Mouse (Mus musculus): ENCODE data around the gene Areg. TPM values are rescaled to one million over a fixed set of nuclear protein-coding genes. Genes with fewer than 3 reads are reported as not detected.

Areg gene
- polyA plus RNA-seq, 1 experiment: 34.4 TPM

DNA sequence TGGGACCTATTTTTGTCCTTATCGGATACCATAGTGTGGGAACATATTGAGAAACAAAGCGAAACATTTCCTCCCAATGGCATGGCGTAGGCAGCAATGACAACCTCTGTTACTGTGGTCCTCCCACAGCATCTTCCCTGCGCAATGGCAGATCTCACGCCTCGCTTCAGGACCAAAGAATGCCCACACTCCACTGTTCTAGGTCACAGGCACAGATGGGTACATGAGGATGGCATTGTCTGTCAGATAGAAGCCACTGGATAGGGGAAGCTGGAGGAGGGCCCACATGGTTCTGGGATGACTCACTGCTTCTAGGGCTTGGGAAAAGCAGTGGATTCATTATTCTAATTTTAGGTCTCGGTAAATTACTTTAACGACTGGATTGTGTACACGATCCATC, 5.6 kb downstream of the Areg start:
- Histone ChIP-seq H3K27me3 (ENCODE audit: control insufficient read depth, insufficient read depth, insufficient read length) (no peaks in the 10 kb centered on the region), H3K79me2 (ENCODE audit: control insufficient read depth, insufficient read depth) (peaks cover 28% of the 10 kb centered on the region), H3K4me3 (ENCODE audit: insufficient read depth, poor library complexity, severe bottlenecking) (no peak overlapping the region), H3ac (ENCODE audit: control insufficient read depth, insufficient read length, low read depth) (no peak overlapping the region), H3K36me3 (ENCODE audit: control insufficient read depth, insufficient read depth) (peaks cover 62% of the 10 kb centered on the region), H3K79me3 (ENCODE audit: low read depth) (peaks cover 12% of the 10 kb centered on the region)
- TF ChIP-seq USF1 (IDR thresholded peaks at IDR 0.05; ENCODE audit: low read depth) (no peak), MAX (IDR thresholded peaks at IDR 0.05) (peak; percentile 37)

DNA sequence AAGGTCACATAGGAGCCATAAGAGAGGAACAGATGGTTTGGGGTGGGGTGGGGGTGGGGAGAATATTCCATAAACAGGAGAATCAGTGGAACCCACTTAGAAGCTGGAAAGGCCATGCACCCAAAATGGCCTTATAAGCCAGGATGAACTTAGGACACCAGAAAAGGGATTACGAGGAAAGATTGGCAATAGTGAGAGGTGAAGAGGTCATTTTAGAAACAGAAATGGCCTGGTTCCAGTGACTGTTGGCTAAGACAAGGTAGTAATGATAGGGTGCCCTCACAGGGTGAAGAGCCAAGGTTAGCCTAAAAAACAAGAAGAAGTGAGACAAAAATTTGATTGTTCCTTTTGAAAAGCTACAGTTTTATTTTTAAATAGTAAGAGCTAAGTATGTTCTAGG, 7.6 kb downstream of the Areg start:
- Histone ChIP-seq H3K79me2 (ENCODE audit: control insufficient read depth, insufficient read depth) (peaks cover 8% of the 10 kb centered on the region), H3K36me3 (ENCODE audit: control insufficient read depth, insufficient read depth) (peaks cover 62% of the 10 kb centered on the region), H3K79me3 (ENCODE audit: low read depth) (peaks cover 2% of the 10 kb centered on the region), H3K27me3 (ENCODE audit: control insufficient read depth, insufficient read depth, insufficient read length) (no peaks in the 10 kb centered on the region), H3ac (ENCODE audit: control insufficient read depth, insufficient read length, low read depth) (no peak overlapping the region), H3K4me3 (ENCODE audit: insufficient read depth, poor library complexity, severe bottlenecking) (no peak overlapping the region)
- TF ChIP-seq USF1 (IDR thresholded peaks at IDR 0.05; ENCODE audit: low read depth) (no peak), MAX (IDR thresholded peaks at IDR 0.05) (no peak), MYOG (IDR thresholded peaks at IDR 0.05; ENCODE audit: control insufficient read depth, extremely low read depth, insufficient read length) (no peak), CTCF (IDR thresholded peaks at IDR 0.05; ENCODE audit: control insufficient read depth, insufficient read depth, insufficient read length) (no peak), MYOD1 (IDR thresholded peaks at IDR 0.05; ENCODE audit: control insufficient read depth, insufficient read length, low read depth) (no peak), FOSL1 (IDR thresholded peaks at IDR 0.05; ENCODE audit: insufficient read depth, low read length, poor library complexity, severe bottlenecking) (no peak), CEBPB (IDR thresholded peaks at IDR 0.05; ENCODE audit: low read depth) (no peak)

DNA sequence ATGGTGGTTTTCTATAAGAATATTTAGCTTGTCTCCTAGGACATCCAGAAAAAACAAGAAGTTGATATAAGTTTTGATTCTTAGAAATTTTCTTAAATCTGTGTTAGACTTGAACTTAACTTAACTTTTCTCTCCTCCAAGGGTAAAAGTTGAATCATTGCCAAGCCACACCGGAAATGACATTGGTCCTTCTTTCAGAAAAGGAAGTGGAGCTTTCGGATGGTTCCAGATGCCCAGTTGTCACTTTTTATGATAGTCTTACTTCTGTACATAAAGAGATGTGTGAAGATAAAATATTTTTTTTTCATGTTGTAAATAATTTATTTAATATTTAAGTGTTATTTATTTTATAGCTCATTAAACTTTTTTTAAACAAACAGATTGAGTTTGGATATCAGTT, 8.7 kb downstream of the Areg start:
- peaks cover under 1% of the 10 kb centered on the region for H3K79me3 ChIP-seq (ENCODE audit: low read depth)
- H3ac ChIP-seq (ENCODE audit: control insufficient read depth, insufficient read length, low read depth): no peak overlapping the region
- H3K36me3 ChIP-seq (ENCODE audit: control insufficient read depth, insufficient read depth): peaks cover 51% of the 10 kb centered on the region
- TF ChIP-seq CEBPB (IDR thresholded peaks at IDR 0.05; ENCODE audit: low read depth) (no peak), MYOG (IDR thresholded peaks at IDR 0.05; ENCODE audit: control insufficient read depth, extremely low read depth, insufficient read length) (no peak), CTCF (IDR thresholded peaks at IDR 0.05; ENCODE audit: control insufficient read depth, insufficient read depth, insufficient read length) (no peak), MYOD1 (IDR thresholded peaks at IDR 0.05; ENCODE audit: control insufficient read depth, insufficient read length, low read depth) (no peak), USF1 (IDR thresholded peaks at IDR 0.05; ENCODE audit: low read depth) (no peak), FOSL1 (IDR thresholded peaks at IDR 0.05; ENCODE audit: insufficient read depth, low read length, poor library complexity, severe bottlenecking) (no peak), MAX (IDR thresholded peaks at IDR 0.05) (no peak)
- H3K4me3 ChIP-seq (ENCODE audit: insufficient read depth, poor library complexity, severe bottlenecking): no peak overlapping the region
- no peaks in the 10 kb centered on the region for H3K27me3 ChIP-seq (ENCODE audit: control insufficient read depth, insufficient read depth, insufficient read length)
- no peaks in the 10 kb centered on the region for H3K79me2 ChIP-seq (ENCODE audit: control insufficient read depth, insufficient read depth)

DNA sequence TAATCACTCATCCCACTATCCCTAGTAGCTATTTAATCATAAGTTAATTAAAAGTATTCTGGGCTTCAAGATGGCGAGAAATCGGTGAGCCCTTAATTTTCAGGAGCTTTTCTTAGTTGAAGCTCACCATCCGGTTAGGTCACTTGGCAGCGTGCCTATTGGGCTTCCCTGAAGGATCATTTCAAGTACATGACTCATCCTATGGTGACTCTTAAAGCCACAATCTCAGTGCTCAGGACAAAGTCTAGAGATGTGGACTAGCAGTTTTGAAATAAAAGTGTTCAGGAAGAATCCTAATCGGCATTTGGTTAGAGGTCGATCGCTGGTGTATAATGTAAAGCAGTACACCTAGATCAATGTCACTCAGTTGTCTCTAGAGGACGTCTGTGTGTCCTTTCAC, 17.3 kb downstream of the Areg start:
- TF ChIP-seq FOSL1 (IDR thresholded peaks at IDR 0.05; ENCODE audit: insufficient read depth, low read length, poor library complexity, severe bottlenecking) (peak; percentile 79), USF1 (IDR thresholded peaks at IDR 0.05; ENCODE audit: low read depth) (no peak), MYOD1 (IDR thresholded peaks at IDR 0.05; ENCODE audit: control insufficient read depth, insufficient read length, low read depth) (no peak), MAX (IDR thresholded peaks at IDR 0.05) (no peak)

DNA sequence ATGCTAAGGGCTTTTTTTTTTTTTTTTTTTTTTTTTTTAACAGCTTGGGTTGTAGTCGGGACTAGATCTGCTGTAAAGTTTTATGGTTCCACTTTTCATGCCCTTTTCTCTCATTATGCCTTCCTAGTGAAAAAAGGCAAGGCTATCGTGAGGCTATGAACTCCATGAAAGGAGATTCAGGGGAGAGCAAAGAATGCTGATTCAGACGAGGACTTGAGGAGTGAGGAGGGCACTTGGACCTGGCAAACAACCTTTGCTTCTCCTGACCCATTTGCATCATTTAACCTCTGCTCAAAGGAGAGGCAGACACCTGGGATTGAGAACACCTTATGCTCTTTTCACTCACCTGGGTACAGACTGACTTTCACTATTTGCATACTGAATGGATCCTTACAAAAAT, 17.8 kb downstream of the Areg start:
- H3ac ChIP-seq (ENCODE audit: control insufficient read depth, insufficient read length, low read depth): no peak overlapping the region
- TF ChIP-seq FOSL1 (IDR thresholded peaks at IDR 0.05; ENCODE audit: insufficient read depth, low read length, poor library complexity, severe bottlenecking): no peak
- no peak for TF ChIP-seq MYOG (IDR thresholded peaks at IDR 0.05; ENCODE audit: control insufficient read depth, extremely low read depth, insufficient read length)
- TF ChIP-seq MAX (IDR thresholded peaks at IDR 0.05): no peak
- TF ChIP-seq CEBPB (IDR thresholded peaks at IDR 0.05; ENCODE audit: low read depth): no peak
- TF ChIP-seq MYOD1 (IDR thresholded peaks at IDR 0.05; ENCODE audit: control insufficient read depth, insufficient read length, low read depth): no peak
- TF ChIP-seq USF1 (IDR thresholded peaks at IDR 0.05; ENCODE audit: low read depth): no peak
- no peak for TF ChIP-seq CTCF (IDR thresholded peaks at IDR 0.05; ENCODE audit: control insufficient read depth, insufficient read depth, insufficient read length)
- no peaks in the 10 kb centered on the region for H3K36me3 ChIP-seq (ENCODE audit: control insufficient read depth, insufficient read depth)

More for the DNA sequence above, 17.3 kb downstream of the Areg start:
- no peak overlapping the region for H3ac ChIP-seq (ENCODE audit: control insufficient read depth, insufficient read length, low read depth)
- H3K27me3 ChIP-seq (ENCODE audit: control insufficient read depth, insufficient read depth, insufficient read length): no peaks in the 10 kb centered on the region
- H3K36me3 ChIP-seq (ENCODE audit: control insufficient read depth, insufficient read depth): no peaks in the 10 kb centered on the region
- no peaks in the 10 kb centered on the region for H3K79me3 ChIP-seq (ENCODE audit: low read depth)
- H3K4me3 ChIP-seq (ENCODE audit: insufficient read depth, poor library complexity, severe bottlenecking): no peak overlapping the region
- no peaks in the 10 kb centered on the region for H3K79me2 ChIP-seq (ENCODE audit: control insufficient read depth, insufficient read depth)

DNA sequence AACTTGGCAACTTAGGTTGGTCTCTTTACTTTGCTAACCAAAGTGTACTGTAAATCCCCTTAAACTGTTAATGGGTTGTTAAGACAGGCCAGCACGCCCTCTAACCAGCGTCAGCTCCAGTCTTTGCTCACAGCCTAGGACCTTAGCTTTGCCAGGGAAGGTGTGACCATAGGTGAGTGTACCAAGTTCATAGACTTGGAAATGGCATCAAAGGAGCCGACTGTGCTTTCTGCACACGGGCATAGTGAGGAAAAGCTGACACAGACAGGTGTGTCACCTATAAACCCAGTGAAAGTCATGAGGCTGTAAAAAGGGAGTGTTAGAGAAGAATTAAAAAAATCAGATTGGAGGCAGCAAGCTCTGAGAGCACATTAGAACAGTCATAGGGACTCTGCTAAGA, 23.4 kb downstream of the Areg start:
- Histone ChIP-seq H3K79me3 (ENCODE audit: low read depth) (no peaks in the 10 kb centered on the region), H3K4me3 (ENCODE audit: insufficient read depth, poor library complexity, severe bottlenecking) (no peak overlapping the region), H3K79me2 (ENCODE audit: control insufficient read depth, insufficient read depth) (no peaks in the 10 kb centered on the region), H3K36me3 (ENCODE audit: control insufficient read depth, insufficient read depth) (no peaks in the 10 kb centered on the region), H3ac (ENCODE audit: control insufficient read depth, insufficient read length, low read depth) (no peak overlapping the region), H3K27me3 (ENCODE audit: control insufficient read depth, insufficient read depth, insufficient read length) (no peaks in the 10 kb centered on the region)
- TF ChIP-seq MYOD1 (IDR thresholded peaks at IDR 0.05; ENCODE audit: control insufficient read depth, insufficient read length, low read depth) (no peak), FOSL1 (IDR thresholded peaks at IDR 0.05; ENCODE audit: insufficient read depth, low read length, poor library complexity, severe bottlenecking) (no peak)

More for the DNA sequence above, 17.8 kb downstream of the Areg start:
- H3K4me3 ChIP-seq (ENCODE audit: insufficient read depth, poor library complexity, severe bottlenecking): no peak overlapping the region
- H3K79me2 ChIP-seq (ENCODE audit: control insufficient read depth, insufficient read depth): no peaks in the 10 kb centered on the region
- no peaks in the 10 kb centered on the region for H3K27me3 ChIP-seq (ENCODE audit: control insufficient read depth, insufficient read depth, insufficient read length)
- H3K79me3 ChIP-seq (ENCODE audit: low read depth): no peaks in the 10 kb centered on the region

Measured in C2C12 (cell line).